Mouse (Mus musculus): ENCODE data around the gene Etv6. TPM values are rescaled to one million over a fixed set of nuclear protein-coding genes. Genes with fewer than 3 reads are reported as not detected.

Gene Etv6
- polyA plus RNA-seq, 1 experiment: 10.5 TPM

DNA sequence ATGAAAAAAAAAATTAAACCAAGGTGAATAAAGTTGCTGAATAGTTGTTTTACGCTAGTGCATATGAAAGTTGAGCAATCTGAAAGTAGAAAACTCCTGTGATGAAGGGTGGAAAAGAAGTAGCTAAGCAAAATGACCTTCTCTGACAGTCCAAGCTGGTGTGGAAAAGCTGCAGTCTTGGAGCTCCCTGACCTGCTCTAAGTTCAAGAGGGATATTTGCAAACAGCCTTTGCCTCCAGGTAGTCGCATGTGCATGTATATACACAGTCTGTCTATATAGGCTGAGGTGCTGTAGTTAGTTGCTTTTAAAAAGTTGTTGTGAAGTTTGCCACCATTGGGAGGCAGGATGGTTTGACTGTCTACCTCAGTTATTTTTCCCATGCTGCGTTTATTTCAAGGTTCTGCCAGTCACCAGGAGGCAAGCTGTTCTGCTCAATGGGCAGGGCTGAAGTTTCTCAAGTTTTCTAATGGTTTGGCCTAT lies 1.5 kb downstream of the Etv6 start:
- Histone ChIP-seq H3K27ac (replicated peaks; ENCODE audit: low read depth, low read length) (peak overlapping the region; percentile 15), H3K4me1 (ENCODE audit: control insufficient read depth, insufficient read depth, insufficient read length, low read length) (peaks cover 30% of the 10 kb centered on the region), H3K4me3 (ENCODE audit: insufficient read depth, low read depth, low read length) (peak overlapping the region; percentile 95)

GRCm38 (mm10) chr6:134037960-134038359 lies 2.5 kb downstream of the Etv6 start:
- Histone ChIP-seq H3K4me3 (ENCODE audit: insufficient read depth, low read depth, low read length) (no peak overlapping the region), H3K27ac (replicated peaks; ENCODE audit: low read depth, low read length) (no peak overlapping the region), H3K4me1 (ENCODE audit: control insufficient read depth, insufficient read depth, insufficient read length, low read length) (peaks cover 33% of the 10 kb centered on the region)

- Histone ChIP-seq H3K4me1 (ENCODE audit: control insufficient read depth, insufficient read depth, insufficient read length, low read length) (peaks cover 37% of the 10 kb centered on the region), H3K27ac (replicated peaks; ENCODE audit: low read depth, low read length) (peak overlapping the region; percentile 62), H3K4me3 (ENCODE audit: insufficient read depth, low read depth, low read length) (0 out of 2 replicates have a peak overlapping the region, but pooled peaks have one; percentile 5)
Observed at GRCm38 (mm10) chr6:134038881-134039280, 3.4 kb downstream of the Etv6 start.

GRCm38 (mm10) chr6:134039351-134039750 lies 3.9 kb downstream of the Etv6 start:
- peaks cover 39% of the 10 kb centered on the region for H3K4me1 ChIP-seq (ENCODE audit: control insufficient read depth, insufficient read depth, insufficient read length, low read length)
- H3K27ac ChIP-seq (replicated peaks; ENCODE audit: low read depth, low read length): peak overlapping the region; percentile 62
- H3K4me3 ChIP-seq (ENCODE audit: insufficient read depth, low read depth, low read length): 0 out of 2 replicates have a peak overlapping the region, but pooled peaks have one; percentile 5

DNA sequence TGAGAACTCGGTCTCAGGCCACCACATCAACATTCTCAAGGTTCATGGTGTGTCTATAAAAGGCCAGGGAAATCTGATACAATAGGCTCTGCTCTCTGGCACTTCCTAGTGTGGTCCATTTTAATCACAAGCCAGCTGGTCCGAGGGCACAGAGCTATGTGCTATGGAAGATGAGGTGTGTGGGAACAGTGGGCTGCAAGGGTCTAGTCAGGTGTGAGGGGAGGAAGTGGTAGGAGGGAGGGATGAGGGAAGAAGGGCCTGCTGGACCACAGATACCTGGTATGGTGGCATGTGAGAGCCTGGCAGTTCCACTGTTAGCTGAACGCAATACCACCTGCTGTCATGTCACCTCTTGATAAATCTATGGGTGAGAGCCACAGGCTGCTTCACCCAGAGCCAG lies 4.8 kb downstream of the Etv6 start:
- H3K4me1 ChIP-seq (ENCODE audit: control insufficient read depth, insufficient read depth, insufficient read length, low read length): peaks cover 47% of the 10 kb centered on the region
- no peak overlapping the region for H3K4me3 ChIP-seq (ENCODE audit: insufficient read depth, low read depth, low read length)
- no peak overlapping the region for H3K27ac ChIP-seq (replicated peaks; ENCODE audit: low read depth, low read length)

- Histone ChIP-seq H3K4me3 (ENCODE audit: insufficient read depth, low read depth, low read length) (no peak overlapping the region), H3K27ac (replicated peaks; ENCODE audit: low read depth, low read length) (no peak overlapping the region), H3K4me1 (ENCODE audit: control insufficient read depth, insufficient read depth, insufficient read length, low read length) (peaks cover 51% of the 10 kb centered on the region)
Observed at GRCm38 (mm10) chr6:134041286-134041685, 5.8 kb downstream of the Etv6 start.

DNA sequence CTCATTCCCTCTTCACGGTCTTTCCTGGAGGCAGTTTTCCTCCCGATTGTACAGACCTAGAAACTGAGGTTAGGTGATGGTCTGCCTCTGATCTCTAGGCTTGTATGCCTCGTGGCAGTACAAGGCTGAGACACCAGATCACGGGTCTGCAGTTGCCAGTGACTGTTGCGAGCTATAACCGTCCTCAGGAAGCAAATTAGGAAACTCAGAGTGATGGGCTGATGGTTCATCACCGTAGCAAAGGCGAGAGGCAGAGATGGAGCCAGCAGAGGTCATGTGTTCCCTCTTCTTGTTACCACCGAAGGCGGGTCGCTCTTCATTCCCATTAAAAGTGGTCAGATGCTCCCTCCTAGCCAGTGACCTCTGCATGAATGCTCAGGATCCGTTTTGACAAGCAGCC lies 6.4 kb downstream of the Etv6 start:
- Histone ChIP-seq H3K27ac (replicated peaks; ENCODE audit: low read depth, low read length) (no peak overlapping the region), H3K4me1 (ENCODE audit: control insufficient read depth, insufficient read depth, insufficient read length, low read length) (peaks cover 58% of the 10 kb centered on the region), H3K4me3 (ENCODE audit: insufficient read depth, low read depth, low read length) (no peak overlapping the region)

- peaks cover 56% of the 10 kb centered on the region for H3K4me1 ChIP-seq (ENCODE audit: control insufficient read depth, insufficient read depth, insufficient read length, low read length)
- H3K4me3 ChIP-seq (ENCODE audit: insufficient read depth, low read depth, low read length): no peak overlapping the region
- H3K27ac ChIP-seq (replicated peaks; ENCODE audit: low read depth, low read length): peak overlapping the region; percentile 21
Observed at GRCm38 (mm10) chr6:134043545-134043944, 8.0 kb downstream of the Etv6 start.

GRCm38 (mm10) chr6:134045092-134045868 lies 9.8 kb downstream of the Etv6 start:
- peaks cover 46% of the 10 kb centered on the region for H3K4me1 ChIP-seq (ENCODE audit: control insufficient read depth, insufficient read depth, insufficient read length, low read length)
- H3K4me3 ChIP-seq (ENCODE audit: insufficient read depth, low read depth, low read length): no peak overlapping the region
- H3K27ac ChIP-seq (replicated peaks; ENCODE audit: low read depth, low read length): no peak overlapping the region

GRCm38 (mm10) chr6:134046136-134046535 lies 10.6 kb downstream of the Etv6 start:
- Histone ChIP-seq H3K27ac (replicated peaks; ENCODE audit: low read depth, low read length) (no peak overlapping the region), H3K4me1 (ENCODE audit: control insufficient read depth, insufficient read depth, insufficient read length, low read length) (peaks cover 42% of the 10 kb centered on the region), H3K4me3 (ENCODE audit: insufficient read depth, low read depth, low read length) (no peak overlapping the region)

- Histone ChIP-seq H3K27ac (replicated peaks; ENCODE audit: low read depth, low read length) (0 out of 2 replicates have a peak overlapping the region, but pooled peaks have one; percentile 19), H3K4me3 (ENCODE audit: insufficient read depth, low read depth, low read length) (no peak overlapping the region), H3K4me1 (ENCODE audit: control insufficient read depth, insufficient read depth, insufficient read length, low read length) (peaks cover 36% of the 10 kb centered on the region)
Observed at GRCm38 (mm10) chr6:134047249-134047648, 11.7 kb downstream of the Etv6 start.

DNA sequence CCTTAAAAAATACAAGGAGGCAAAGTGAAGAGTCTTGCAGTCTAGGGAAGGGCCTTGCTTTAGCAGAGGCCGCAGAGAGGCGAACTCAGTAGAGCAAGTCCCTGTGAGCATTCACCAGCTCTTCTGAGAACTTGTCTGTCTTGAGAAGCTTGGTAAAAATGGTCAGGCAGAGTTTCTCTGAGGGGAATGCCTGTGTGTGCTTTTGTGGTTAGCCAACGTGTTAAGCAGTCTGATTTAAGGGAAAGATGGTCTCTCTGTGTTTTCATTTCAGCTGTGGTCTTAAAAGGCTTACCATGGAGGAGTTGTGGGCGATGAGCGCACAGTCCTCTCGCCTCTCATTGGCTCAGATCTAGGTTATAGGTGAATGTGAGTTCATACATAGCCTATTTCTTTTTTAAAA lies 12.5 kb downstream of the Etv6 start:
- no peak overlapping the region for H3K27ac ChIP-seq (replicated peaks; ENCODE audit: low read depth, low read length)
- no peak overlapping the region for H3K4me3 ChIP-seq (ENCODE audit: insufficient read depth, low read depth, low read length)
- H3K4me1 ChIP-seq (ENCODE audit: control insufficient read depth, insufficient read depth, insufficient read length, low read length): peaks cover 37% of the 10 kb centered on the region

GRCm38 (mm10) chr6:134048965-134049364 lies 13.5 kb downstream of the Etv6 start:
- Histone ChIP-seq H3K4me1 (ENCODE audit: control insufficient read depth, insufficient read depth, insufficient read length, low read length) (peaks cover 35% of the 10 kb centered on the region), H3K27ac (replicated peaks; ENCODE audit: low read depth, low read length) (no peak overlapping the region), H3K4me3 (ENCODE audit: insufficient read depth, low read depth, low read length) (no peak overlapping the region)

- no peak overlapping the region for H3K4me3 ChIP-seq (ENCODE audit: insufficient read depth, low read depth, low read length)
- no peak overlapping the region for H3K27ac ChIP-seq (replicated peaks; ENCODE audit: low read depth, low read length)
- H3K4me1 ChIP-seq (ENCODE audit: control insufficient read depth, insufficient read depth, insufficient read length, low read length): peaks cover 24% of the 10 kb centered on the region
Observed at GRCm38 (mm10) chr6:134050466-134050865, 15.0 kb downstream of the Etv6 start.

- Histone ChIP-seq H3K4me3 (ENCODE audit: insufficient read depth, low read depth, low read length) (no peak overlapping the region), H3K27ac (replicated peaks; ENCODE audit: low read depth, low read length) (no peak overlapping the region), H3K4me1 (ENCODE audit: control insufficient read depth, insufficient read depth, insufficient read length, low read length) (peaks cover 15% of the 10 kb centered on the region)
Observed at GRCm38 (mm10) chr6:134051950-134052349, 16.4 kb downstream of the Etv6 start.

DNA sequence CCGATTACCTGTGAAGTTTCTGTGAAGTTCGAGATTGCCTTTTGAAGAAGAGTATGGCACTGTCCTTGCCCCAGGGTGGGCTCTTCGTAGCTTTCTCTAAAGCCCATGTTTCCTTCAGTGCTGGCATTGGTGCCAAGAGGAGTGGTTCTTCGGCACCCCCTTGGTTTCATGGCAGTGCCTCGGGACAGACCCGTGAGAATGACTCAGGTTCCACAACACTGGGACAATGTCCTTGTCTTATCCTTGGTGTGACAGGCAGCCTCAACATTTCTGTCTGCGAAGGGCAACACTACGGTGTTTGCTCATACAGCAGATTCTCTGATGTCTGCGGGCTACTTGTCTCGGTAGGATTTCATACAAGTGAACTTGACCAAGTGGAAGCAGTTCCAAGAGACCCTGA lies 17.6 kb downstream of the Etv6 start:
- Histone ChIP-seq H3K4me1 (ENCODE audit: control insufficient read depth, insufficient read depth, insufficient read length, low read length) (peaks cover 8% of the 10 kb centered on the region), H3K27ac (replicated peaks; ENCODE audit: low read depth, low read length) (no peak overlapping the region), H3K4me3 (ENCODE audit: insufficient read depth, low read depth, low read length) (no peak overlapping the region)

All from brown adipose tissue, adult 24 weeks (tissue).